Mouse (Mus musculus) splenic B cell, adult 2 months (primary cell): ENCODE data around the gene 5430419D17Rik.

Source experiments
- DNase-seq: peaks from one replicate; pipeline ENCODE4 v3.0.0-alpha.2; 2011; ENCODE audit warnings: low read depth, low spot score
- H3K27me3 ChIP-seq: 2 replicates; pipeline ENCODE4 v1.6.1; 2012; ENCODE audit warnings: mild to moderate bottlenecking, low read length, moderate library complexity, mixed read lengths; ENCODE audit not compliant: control insufficient read depth, poor library complexity, insufficient read depth, severe bottlenecking
- H3K36me3 ChIP-seq: 2 replicates; pipeline ENCODE4 v1.6.1; 2012; ENCODE audit warnings: mild to moderate bottlenecking, low read length, moderate library complexity, mixed read lengths; ENCODE audit not compliant: control insufficient read depth, poor library complexity, insufficient read depth, severe bottlenecking

5430419D17Rik gene

DNA sequence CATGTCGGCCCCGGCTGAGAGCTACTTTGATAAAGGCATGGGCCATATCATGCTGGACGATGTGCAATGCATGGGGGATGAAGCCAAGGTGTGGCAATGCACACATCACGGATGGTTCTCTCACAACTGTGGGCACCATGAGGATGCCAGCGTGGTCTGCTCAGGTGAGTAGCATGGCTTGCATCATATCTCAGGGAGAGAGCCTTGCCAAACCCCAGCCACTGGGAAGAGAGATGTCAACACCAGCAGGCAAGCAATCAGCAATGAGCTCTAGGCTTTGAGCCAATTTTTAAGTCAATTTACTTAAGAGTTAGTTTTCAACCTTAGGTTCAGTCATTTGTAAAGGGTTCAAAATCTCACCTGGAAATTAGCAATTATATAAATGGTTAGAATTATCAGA is 82.6 kb downstream of the 5430419D17Rik start:
- H3K27me3 ChIP-seq: no peaks in the 10 kb centered on the region
- DNase-seq: no peak
- H3K36me3 ChIP-seq: no peaks in the 10 kb centered on the region

DNA sequence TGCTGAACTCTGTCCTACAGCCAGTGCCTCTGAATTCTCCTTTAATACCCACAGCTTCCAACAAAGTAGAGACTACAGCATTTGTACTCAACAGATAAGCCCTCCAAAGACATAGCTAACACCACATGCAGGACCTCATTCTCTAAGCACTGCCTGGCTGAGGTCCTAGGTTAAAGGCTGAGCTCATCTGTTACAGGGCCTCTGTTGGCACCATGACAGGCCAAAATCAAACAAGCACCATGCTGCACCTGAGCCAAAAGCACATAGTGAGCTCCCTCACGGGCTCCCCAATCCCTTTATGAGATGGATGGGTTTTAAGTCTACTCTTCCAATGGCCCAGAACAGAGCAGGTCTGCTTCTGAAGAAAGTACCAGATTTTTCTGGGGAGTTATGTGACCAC is 83.1 kb downstream of the 5430419D17Rik start:
- Histone ChIP-seq H3K36me3 (no peaks in the 10 kb centered on the region), H3K27me3 (no peaks in the 10 kb centered on the region)
- no peak for DNase-seq

DNA sequence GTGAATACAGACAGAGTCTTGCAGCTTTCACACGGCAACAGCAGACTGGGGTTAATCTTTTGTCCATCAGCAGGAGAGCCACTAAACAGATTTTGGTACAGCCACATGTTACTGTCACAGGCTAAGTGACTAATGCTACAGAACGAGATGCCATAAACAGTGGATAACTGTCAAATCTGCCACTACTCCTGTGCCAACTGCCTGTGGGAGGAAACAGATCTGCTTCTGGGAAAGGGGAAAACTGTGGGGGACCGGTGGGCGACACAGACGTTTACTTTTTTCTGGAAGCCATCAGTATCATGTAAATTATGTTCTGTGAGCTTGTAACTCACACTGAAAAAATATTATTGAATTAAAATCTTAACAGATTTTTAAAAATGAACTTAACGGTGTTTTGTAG is 86.7 kb downstream of the 5430419D17Rik start:
- no peak for DNase-seq
- Histone ChIP-seq H3K36me3 (no peaks in the 10 kb centered on the region), H3K27me3 (no peaks in the 10 kb centered on the region)

DNA sequence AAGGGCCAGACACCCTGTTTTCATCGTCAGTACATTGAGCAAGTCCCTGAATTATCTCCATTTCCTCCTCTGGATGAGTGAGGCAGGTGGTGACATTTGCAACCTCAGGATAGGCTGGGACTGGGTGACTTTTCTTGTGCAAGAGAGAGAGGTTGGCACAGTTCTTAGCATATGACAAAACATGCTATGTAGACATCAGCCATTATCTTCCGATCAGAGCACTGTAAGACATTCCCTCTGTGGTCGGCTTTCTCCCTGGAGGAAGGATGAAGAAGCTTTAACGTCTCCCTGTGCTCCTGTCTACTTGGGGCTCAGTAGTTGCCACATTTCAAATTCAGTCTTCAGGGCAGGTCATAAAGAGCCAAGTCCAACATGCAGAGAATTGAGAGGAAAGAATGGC is 90.0 kb downstream of the 5430419D17Rik start:
- H3K27me3 ChIP-seq: no peaks in the 10 kb centered on the region
- DNase-seq: no peak
- H3K36me3 ChIP-seq: no peaks in the 10 kb centered on the region

DNA sequence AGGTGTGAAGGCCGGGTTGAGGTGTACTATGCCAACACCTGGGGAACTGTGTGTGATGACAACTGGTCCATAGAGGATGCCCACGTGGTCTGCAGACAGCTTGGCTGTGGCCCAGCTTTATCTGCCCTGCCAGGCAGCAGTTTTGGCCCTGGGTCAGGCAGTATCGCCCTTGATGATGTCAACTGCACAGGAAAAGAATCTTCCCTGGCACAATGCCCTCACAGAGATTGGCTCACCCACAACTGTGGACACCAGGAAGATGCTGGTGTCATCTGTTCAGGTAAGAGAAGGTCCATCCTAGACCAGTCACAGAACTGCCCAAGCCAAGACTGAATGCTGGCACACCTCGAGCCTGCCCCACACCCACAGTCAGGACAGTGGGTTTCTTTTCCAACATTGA is 91.6 kb downstream of the 5430419D17Rik start:
- Histone ChIP-seq H3K27me3 (no peaks in the 10 kb centered on the region), H3K36me3 (no peaks in the 10 kb centered on the region)
- no peak for DNase-seq

DNA sequence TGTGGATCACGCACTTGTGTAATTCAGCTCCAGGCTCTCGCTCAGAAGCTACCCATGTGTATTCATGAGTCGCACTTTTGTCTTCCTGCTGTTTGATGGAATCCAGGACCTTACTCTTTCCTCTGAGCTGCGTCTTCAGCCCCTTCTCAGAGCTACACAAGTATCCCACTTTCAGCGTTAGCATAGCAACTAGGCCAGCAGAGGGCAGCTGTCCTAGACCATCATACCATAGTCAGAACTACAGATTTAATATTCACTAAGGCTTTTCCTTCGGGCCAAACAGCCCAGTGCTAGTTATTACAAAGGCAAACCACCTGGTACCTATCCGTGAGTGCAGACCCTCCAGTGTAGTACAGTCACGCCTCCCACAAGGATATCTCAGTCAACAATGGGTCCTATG is 122.9 kb downstream of the 5430419D17Rik start:
- no peak for DNase-seq
- H3K27me3 ChIP-seq: no peaks in the 10 kb centered on the region
- no peaks in the 10 kb centered on the region for H3K36me3 ChIP-seq

DNA sequence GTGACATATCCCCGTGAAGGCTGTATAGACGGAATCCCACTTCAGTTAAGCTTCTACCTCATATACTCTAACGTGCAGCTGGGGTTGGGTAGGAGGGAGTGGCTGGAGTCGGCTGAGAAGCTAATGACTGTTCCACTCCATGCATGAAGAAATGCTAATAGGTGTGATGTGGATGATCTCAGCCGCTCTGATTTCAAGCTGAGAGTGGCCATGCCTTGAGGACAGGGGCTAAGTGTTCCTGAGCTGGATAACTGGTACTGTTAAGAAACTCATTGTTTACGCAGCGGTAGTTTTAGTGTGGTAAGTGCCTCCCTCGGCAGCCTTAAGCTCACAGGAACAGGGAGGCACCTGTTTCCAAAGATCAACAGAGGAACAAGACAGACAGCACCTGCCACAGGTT is 129.1 kb downstream of the 5430419D17Rik start:
- H3K27me3 ChIP-seq: no peaks in the 10 kb centered on the region
- H3K36me3 ChIP-seq: no peaks in the 10 kb centered on the region
- no peak for DNase-seq

DNA sequence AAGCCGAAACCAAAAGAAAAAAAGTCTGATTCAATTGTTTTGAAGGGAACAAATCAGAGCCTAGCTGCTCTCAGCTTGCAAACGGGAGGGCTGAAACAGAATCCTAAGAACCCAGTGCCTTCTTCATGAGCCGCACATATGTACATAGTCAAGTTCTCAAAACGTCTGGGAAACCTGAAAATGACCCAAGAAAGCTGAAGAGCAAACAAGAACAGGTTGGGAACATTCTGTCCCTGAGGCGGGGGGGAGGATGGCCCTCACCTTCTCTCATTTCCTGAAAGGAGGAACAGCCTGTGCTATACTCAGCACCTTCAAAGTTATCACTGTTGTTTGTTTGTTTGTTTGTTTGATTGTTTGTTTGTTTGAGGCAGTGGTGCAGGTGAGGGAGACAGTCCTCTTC is 132.5 kb downstream of the 5430419D17Rik start:
- H3K27me3 ChIP-seq: no peaks in the 10 kb centered on the region
- no peaks in the 10 kb centered on the region for H3K36me3 ChIP-seq
- no peak for DNase-seq

DNA sequence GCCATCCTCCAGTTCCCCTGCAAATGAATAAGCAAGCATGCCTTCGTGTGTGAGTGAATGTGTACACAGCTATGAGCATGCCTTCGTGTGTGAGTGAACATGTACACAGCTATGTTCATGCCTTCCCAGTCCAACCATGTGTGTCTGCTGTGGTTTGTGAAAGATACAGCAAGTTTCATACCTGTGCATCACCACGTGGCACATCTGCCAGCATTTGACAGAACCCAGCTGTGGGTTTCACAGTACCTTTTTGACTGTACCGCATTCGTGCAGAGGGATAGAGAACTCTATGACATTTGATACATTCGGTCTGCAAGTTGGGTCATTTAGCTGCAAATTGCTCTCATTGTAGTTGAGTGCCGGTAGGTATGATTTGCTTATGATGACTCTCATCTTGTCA is 140.3 kb downstream of the 5430419D17Rik start:
- DNase-seq: no peak
- Histone ChIP-seq H3K36me3 (no peaks in the 10 kb centered on the region), H3K27me3 (no peaks in the 10 kb centered on the region)

DNA sequence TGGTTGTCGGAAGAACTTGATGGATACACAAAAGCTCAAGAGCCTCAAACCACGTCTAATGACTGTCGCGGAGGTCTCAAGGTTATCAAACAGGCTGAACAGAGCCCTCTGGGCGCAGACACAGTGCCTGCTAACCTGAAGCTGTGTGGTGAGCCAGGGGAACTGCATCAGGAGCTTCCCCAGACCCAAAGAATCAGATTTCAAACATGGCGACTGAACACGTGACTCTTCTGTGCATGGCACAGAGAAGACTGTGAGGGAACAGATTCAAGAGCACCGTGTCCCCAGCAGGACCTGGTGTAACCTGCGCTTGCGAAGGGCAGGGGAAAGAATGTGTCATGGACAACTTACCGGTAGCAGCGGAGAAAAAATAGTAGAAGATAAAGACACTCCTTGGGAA is 143.4 kb downstream of the 5430419D17Rik start:
- DNase-seq: no peak
- no peaks in the 10 kb centered on the region for H3K36me3 ChIP-seq

DNA sequence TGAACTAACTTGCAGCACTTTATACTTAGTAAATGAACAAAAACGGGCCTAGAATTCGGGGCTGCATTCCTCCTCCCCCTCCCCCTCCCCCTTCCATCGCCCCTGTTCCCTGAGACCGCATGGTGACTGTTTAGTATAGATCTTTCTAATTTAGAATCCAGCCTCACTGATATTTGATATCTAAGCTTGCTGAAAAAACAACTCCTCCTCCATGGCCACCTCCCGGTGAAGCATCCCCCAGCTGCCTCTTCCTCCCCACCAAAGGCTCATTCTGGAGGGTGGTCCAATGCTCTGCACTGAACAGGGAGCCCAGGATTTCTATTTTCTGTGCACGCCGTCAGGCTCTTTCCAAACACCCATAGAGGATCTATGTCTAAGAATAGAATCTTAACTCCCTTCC is 144.1 kb downstream of the 5430419D17Rik start:
- Histone ChIP-seq H3K36me3 (no peaks in the 10 kb centered on the region), H3K27me3 (no peaks in the 10 kb centered on the region)
- DNase-seq: no peak

More for the DNA sequence above, 143.4 kb downstream of the 5430419D17Rik start:
- H3K27me3 ChIP-seq: no peaks in the 10 kb centered on the region

DNA sequence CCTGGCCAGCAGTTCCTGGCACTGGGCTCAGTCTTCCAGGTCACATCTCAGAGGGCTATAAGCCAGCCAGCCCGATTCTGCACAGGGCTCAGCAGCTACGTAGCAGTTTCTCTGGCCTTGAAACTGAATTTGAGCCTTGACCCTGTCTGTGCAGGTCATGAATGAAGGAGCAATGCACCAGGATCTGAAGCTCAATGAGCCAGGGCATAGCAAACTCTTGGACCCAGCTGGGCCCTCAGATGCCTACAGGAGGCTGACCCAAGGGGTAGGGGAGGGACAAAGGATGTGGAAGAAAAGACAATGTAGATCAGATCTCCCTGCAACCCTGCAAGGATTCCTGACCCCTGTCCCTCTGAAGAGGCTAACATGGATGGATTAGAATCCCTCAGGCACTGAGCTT is 148.0 kb downstream of the 5430419D17Rik start, which contains the start of gene Cuzd1:
TSS of gene Cuzd1 (minus strand) at position 101 of the 400 bp plus-strand sequence.
- DNase-seq: no peak
- Histone ChIP-seq H3K27me3 (no peaks in the 10 kb centered on the region), H3K36me3 (no peaks in the 10 kb centered on the region)

DNA sequence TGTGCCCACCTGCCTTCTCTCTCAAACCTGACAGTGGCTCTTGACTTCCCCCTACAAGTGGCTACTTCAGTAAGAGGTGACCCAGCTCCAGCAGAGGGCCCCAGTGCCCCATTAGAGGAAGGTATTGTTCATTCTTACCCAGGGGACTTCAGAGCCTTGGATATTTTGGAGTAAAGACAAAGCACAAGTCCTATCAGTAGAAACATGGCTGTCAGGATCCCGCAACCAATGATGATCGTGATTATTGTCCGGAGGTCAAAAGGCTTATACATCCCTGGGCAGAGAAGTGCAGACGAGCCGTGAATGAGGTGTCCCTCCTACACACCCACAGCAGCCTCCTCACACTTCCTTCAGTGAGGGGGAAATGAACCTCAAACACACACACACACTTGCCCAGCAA is 152.9 kb downstream of the 5430419D17Rik start:
- Histone ChIP-seq H3K36me3 (no peaks in the 10 kb centered on the region), H3K27me3 (no peaks in the 10 kb centered on the region)
- no peak for DNase-seq

DNA sequence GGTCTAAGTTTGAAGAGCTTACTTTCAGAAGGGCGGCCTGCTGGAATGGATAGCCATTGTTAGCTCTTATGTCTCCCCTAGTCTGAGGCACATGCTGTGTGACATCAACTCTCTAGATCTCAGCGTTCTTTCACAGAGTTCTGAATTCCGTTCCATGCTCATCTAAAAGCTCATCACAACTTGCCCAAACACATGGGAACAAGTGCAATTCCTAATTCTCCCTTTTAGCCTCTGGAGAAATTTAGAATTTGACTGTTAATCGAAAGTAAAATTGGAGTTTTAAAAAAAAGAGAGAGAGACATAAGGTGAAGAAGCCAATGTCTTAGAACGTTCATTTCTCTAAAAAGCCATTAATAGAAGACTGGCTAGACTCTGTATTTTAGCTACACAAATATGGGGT is 155.2 kb downstream of the 5430419D17Rik start, which contains the start of gene Fam24b:
TSS of gene Fam24b (minus strand) at position 101 of the 400 bp plus-strand sequence.
- DNase-seq: no peak
- no peaks in the 10 kb centered on the region for H3K27me3 ChIP-seq

DNA sequence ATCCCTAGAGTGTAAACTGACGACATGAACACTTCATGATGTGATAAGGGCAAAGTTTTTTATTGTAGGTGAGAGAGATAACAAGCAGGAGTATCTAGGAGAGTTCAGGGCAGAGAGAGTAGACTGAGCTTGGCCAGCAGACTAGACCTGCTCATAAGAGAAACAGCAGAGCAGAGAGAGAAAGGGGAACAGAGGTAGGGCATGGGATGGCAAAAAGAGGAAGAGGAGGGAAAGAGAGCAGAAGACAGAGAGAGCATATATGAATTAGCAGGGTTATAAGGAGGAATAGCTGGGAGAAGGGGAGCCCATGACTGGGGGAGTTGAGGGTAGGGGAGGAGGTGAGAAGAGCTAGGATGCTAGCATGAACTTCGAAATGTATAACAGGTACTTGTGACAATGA is 157.5 kb downstream of the 5430419D17Rik start:
- no peaks in the 10 kb centered on the region for H3K27me3 ChIP-seq
- DNase-seq: no peak
- no peaks in the 10 kb centered on the region for H3K36me3 ChIP-seq

More for the DNA sequence above, 155.2 kb downstream of the 5430419D17Rik start, which contains the start of gene Fam24b:
- no peaks in the 10 kb centered on the region for H3K36me3 ChIP-seq

DNA sequence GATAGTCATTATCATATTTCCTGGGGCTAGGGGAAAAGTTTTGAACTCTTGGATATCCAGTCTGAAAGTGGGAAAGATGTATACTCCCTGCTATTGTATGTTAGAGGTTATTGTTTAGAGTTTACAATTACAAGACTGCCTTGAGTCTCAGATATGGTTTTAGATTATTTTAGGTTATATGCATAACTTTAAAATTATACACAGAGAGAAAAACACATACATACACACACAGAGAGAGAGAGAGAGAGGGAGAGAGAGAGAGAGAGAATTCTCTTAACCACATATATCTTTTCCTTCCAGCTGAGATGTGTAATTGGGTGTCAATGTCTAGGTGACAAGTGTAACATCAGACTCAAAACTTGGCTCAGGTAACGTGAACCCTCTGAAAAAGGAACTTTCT is 159.4 kb downstream of the 5430419D17Rik start, which contains the start of gene Fam24a:
TSS of gene Fam24a (plus strand) at position 301 of the 400 bp plus-strand sequence.
- DNase-seq: no peak
- Histone ChIP-seq H3K27me3 (no peaks in the 10 kb centered on the region), H3K36me3 (no peaks in the 10 kb centered on the region)
